Mouse (Mus musculus) ES-E14 (cell line): Measurements from ENCODE around the gene Cux1. TPM values are rescaled to one million over a fixed set of nuclear protein-coding genes. Genes with fewer than 3 reads are reported as not detected.

ENCODE experiments used
- DNase-seq: peaks from one replicate; pipeline ENCODE4 v3.0.0-alpha.2; 2013; ENCODE audit warnings: low read depth, low spot score
- H3K27ac ChIP-seq: 2 replicates; pipeline ENCODE4 v1.5.1; 2012; ENCODE audit warnings: low read depth, mild to moderate bottlenecking, low read length, moderate library complexity, mixed read lengths; ENCODE audit not compliant: poor library complexity, insufficient read depth, severe bottlenecking
- H3K36me3 ChIP-seq: 2 replicates; pipeline ENCODE4 v1.6.1; 2012; ENCODE audit warnings: mild to moderate bottlenecking, low read length, moderate library complexity, mixed read lengths; ENCODE audit not compliant: control insufficient read depth, poor library complexity, insufficient read depth, severe bottlenecking
- H3K4me1 ChIP-seq, 2 experiments: fragments of 150-350 bp in 1 of 2; sonication (generic) in 1 of 2; 2 replicates each; pipeline ENCODE4 v1.6.1; 2012; ENCODE audit warnings: low read length in 2 of 2, mild to moderate bottlenecking in 1 of 2, mixed read lengths in 1 of 2; ENCODE audit not compliant: control insufficient read depth in 2 of 2, insufficient read depth in 2 of 2, poor library complexity in 1 of 2
- H3K4me3 ChIP-seq, 2 experiments: fragments of 150-350 bp in 1 of 2; sonication (generic) in 1 of 2; 2 replicates each; pipeline ENCODE4 v1.5.1; 2012; ENCODE audit warnings: low read length in 2 of 2, low read depth in 1 of 2, mild to moderate bottlenecking in 1 of 2, mixed read lengths in 1 of 2; ENCODE audit not compliant: insufficient read depth in 1 of 2, poor library complexity in 1 of 2, severe bottlenecking in 1 of 2
- H3K9ac ChIP-seq: 2 replicates; pipeline ENCODE4 v1.6.1; 2012; ENCODE audit warnings: low read depth, mild to moderate bottlenecking, low read length, mixed read lengths; ENCODE audit not compliant: poor library complexity, insufficient read depth, severe bottlenecking
- H3K9me3 ChIP-seq: fragments of 150-350 bp; sonication (generic); 2 replicates; pipeline ENCODE4 v1.6.1; 2012; ENCODE audit warnings: low read depth, mild to moderate bottlenecking, low read length; ENCODE audit not compliant: control insufficient read depth, insufficient read depth
- CHD2 ChIP-seq: IDR thresholded peaks from 2 replicates; pipeline ENCODE4 v1.6.1; 2014; ENCODE audit warnings: mild to moderate bottlenecking, low read depth, low read length, inconsistent platforms
- HCFC1 ChIP-seq: IDR thresholded peaks from 2 replicates; pipeline ENCODE4 v1.6.1; 2012; ENCODE audit warnings: low read length, inconsistent platforms, borderline replicate concordance; ENCODE audit not compliant: insufficient read depth
- MAFK ChIP-seq: IDR thresholded peaks from 2 replicates; pipeline ENCODE4 v1.6.1; 2014; ENCODE audit warnings: mild to moderate bottlenecking, low read depth, low read length, inconsistent platforms; ENCODE audit not compliant: insufficient read depth
- ZC3H11A ChIP-seq: IDR thresholded peaks from 2 replicates; pipeline ENCODE4 v1.6.1; 2012; ENCODE audit warnings: low read depth, mild to moderate bottlenecking, inconsistent platforms, low read length, borderline replicate concordance
- ZNF384 ChIP-seq: IDR thresholded peaks from 2 replicates; pipeline ENCODE4 v1.6.1; 2012; ENCODE audit warnings: low read depth, low read length, inconsistent platforms
- in situ Hi-C, 2 experiments: fragments of 600-800 bp; cut with MboI; formaldehyde crosslinking; loops; one replicate each; pipeline ENCODE4 v1.15.1; 2025; ENCODE audit warnings: low sequenced_read_pairs in 2 of 2, inconsistent platforms in 1 of 2; ENCODE audit not compliant: unreplicated experiment in 2 of 2
- total RNA-seq: library from RNA; depleted of rRNA; stranded (reverse); fragments of 300-350 nt; gene quantifications from 2 replicates; pipeline ENCODE4 v1.2.3, GENCODE M21; 2012

The Cux1 gene
- total RNA-seq, 1 experiment, result 23.6 TPM

DNA sequence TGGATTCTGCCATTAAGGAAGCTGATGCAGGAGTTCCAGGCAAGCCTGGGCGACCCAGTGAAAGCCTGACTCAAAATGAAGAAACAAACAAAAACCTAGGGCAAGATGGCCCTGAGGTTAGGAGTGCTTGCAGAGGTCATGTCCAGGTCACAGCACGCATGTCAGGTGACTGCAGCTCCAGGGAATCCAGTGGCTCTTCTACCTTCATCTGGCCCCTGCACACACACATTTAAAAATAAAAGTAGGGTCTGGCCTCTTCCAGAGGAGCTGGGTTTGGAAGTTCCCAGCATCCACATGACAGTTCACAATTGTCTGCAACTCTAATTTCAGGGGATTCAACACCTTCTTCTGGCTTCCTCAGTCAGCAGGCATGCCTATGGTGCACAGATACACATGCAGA is 21.7 kb upstream of the Cux1 start:
- Histone ChIP-seq H3K36me3 (no peaks in the 10 kb centered on the region), H3K4me3 (no peak overlapping the region), H3K27ac (no peak overlapping the region; the same call in 1 of the 2 replicates), H3K9me3 (no peaks in the 10 kb centered on the region), H3K9ac (no peak overlapping the region), H3K4me1 (peaks cover 0 to 8% of the 10 kb centered on the region in 2 experiments; a peak in 2 of 4 replicates)
- TF ChIP-seq HCFC1 (no peak), CHD2 (no peak), ZC3H11A (no peak), ZNF384 (no peak), MAFK (no peak)
- no peak for DNase-seq
- in situ Hi-C loops, result no loop called here

DNA sequence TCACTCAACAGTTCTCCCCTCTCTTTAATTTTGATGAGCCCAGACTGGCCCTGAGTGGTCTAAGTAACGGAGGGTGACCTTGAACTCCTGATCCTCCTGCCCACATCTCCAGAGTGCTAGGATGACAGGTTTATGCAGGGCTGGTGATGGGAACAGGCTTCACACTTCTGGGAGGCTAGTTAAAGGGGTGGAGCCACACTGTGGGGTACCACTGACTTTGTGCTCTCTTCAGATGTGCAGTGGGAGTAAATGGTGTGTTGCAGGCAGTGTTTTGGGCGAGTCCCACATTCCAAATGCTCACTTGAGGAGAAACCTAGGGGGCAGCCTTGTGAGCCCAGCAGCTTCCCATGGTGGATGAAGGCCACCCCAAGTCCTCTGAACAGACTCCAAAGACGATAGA is 21.2 kb upstream of the Cux1 start:
- no peak for DNase-seq
- H3K9ac ChIP-seq, result no peak overlapping the region
- H3K9me3 ChIP-seq, result no peaks in the 10 kb centered on the region
- TF ChIP-seq ZNF384, result no peak
- H3K4me3 ChIP-seq, result no peak overlapping the region
- in situ Hi-C loops, result no loop called here
- H3K36me3 ChIP-seq, result no peaks in the 10 kb centered on the region
- H3K4me1 ChIP-seq, result peaks cover 0 to 8% of the 10 kb centered on the region in 2 experiments; a peak in 2 of 4 replicates
- H3K27ac ChIP-seq, result no peak overlapping the region; the same call in 1 of the 2 replicates

DNA sequence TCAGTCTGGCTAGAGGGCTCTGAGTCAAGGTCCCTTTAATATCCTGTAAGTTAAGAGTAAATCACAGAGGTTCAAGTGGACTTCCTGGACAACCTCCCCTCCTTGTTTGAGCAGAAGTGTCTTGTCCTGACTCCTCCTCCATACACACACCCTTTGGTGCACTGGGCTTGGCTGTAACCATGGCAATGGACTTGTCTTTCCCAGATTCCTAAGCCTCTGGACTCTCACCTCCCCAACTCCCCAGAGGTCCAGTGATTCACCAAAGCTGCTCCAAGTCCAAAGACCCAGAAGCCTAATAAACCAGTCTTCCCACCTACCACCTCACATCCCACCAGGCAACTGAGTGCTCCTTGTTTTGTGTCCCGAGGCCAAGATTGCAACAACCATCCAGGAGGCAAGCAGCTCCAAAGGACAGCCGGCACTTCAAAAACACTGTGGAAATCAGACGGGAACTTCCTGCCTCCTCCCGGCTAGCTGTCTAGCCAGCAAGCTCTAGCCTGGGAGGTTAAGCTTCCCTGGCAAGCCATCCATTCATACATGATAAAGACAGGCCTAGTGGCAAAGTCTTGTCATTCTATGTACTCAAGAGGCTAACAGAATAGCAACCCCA is 17.5 kb upstream of the Cux1 start:
- peaks cover 0 to 14% of the 10 kb centered on the region in 2 experiments; a peak in 3 of 4 replicates for H3K4me1 ChIP-seq
- H3K9me3 ChIP-seq, result no peaks in the 10 kb centered on the region
- DNase-seq, result no peak
- no peaks in the 10 kb centered on the region for H3K36me3 ChIP-seq
- H3K4me3 ChIP-seq, result no peak overlapping the region
- H3K27ac ChIP-seq, result peak overlapping the region; percentile 71
- in situ Hi-C loops, result no loop called here
- TF ChIP-seq CHD2 (no peak), MAFK (no peak), ZNF384 (no peak), HCFC1 (no peak), ZC3H11A (no peak)
- H3K9ac ChIP-seq, result no peak overlapping the region; the same call in 1 of the 2 replicates

DNA sequence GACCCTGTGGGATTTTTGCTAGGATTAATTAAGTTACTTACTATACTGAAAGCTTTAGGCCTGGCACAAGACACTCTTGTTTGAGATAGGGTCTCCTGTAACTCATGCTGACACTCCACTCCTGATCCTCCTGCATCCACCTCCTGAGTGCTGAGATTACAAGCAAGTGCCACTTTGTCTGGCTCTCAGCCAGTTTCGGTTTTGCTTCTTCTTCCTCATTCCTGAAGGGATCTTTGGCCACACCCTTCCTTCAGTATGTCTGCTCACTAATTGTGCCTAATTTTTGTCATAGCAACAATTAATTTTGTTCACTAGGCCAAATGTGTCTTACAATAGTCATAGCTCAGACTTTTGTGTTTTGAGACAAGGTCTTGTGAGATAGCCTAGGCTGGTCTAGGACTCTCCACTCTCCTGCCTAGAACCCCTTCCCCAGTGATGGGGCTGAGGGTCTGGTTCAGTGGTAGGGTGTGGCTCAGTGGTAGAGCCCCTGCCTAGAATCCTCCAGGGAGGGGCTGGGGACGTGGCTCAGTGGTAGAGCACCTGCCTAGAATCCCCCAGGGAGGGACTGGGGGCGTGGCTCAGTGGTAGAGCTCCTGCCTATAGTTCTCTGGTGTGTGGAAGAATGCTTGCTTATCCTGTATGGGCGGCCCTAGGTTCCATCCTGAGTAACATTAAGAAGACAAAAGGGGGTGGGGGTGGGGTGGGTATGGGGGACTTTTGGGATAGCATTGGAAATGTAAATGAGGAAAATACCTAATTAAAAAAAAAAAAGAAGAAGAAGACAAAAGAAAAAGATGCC is 16.6 kb upstream of the Cux1 start:
- no peak overlapping the region for H3K4me3 ChIP-seq
- H3K27ac ChIP-seq, result peak overlapping the region; percentile 71; the same call in 1 of the 2 replicates
- peaks cover 0 to 14% of the 10 kb centered on the region in 2 experiments; a peak in 3 of 4 replicates for H3K4me1 ChIP-seq
- H3K36me3 ChIP-seq, result no peaks in the 10 kb centered on the region
- in situ Hi-C loops, result no loop called here
- DNase-seq, result no peak
- TF ChIP-seq ZNF384, result no peak
- no peak for TF ChIP-seq ZC3H11A
- no peak for TF ChIP-seq CHD2
- H3K9me3 ChIP-seq, result no peaks in the 10 kb centered on the region
- no peak overlapping the region for H3K9ac ChIP-seq

DNA sequence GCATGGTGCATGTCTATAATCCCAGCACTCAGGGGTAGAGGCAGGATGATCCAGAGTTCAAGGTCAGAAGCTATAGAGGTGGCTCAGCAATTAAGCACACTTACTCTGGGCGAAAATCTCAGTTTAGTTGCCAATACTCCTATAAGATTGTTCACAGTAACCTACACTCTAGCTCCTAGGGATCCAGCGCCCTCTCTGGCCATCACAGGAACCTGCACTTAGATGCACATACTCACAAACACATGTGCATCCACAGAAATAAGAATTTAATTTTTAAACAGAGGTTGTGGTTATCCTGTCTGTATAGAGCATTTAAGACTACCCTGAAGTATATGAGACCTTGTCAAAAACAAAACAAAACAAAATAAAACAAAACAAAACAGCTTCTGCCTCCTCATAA is 16.0 kb upstream of the Cux1 start:
- H3K27ac ChIP-seq, result no peak overlapping the region
- no peak for TF ChIP-seq ZC3H11A
- no peak for TF ChIP-seq ZNF384
- no peak for TF ChIP-seq CHD2
- TF ChIP-seq HCFC1, result no peak
- no peak for TF ChIP-seq MAFK
- no peak overlapping the region for H3K4me3 ChIP-seq
- no peak for DNase-seq
- in situ Hi-C loops, result no loop called here
- no peaks in the 10 kb centered on the region for H3K36me3 ChIP-seq
- H3K9ac ChIP-seq, result no peak overlapping the region
- H3K9me3 ChIP-seq, result no peaks in the 10 kb centered on the region
- H3K4me1 ChIP-seq, result peaks cover 0 to 11% of the 10 kb centered on the region in 2 experiments; a peak in 3 of 4 replicates
